Mouse (Mus musculus) embryo, embryonic 11 days (tissue): Measurements from ENCODE around the gene Ggact.

Source experiments
- DNase-seq: peaks from one replicate; pipeline ENCODE4 v3.0.0-alpha.2; 2015

The Ggact gene

GRCm38 (mm10) chr14:122898550-122898949 is 15.0 kb downstream of the Ggact start:
- no peak for DNase-seq

- no peak for DNase-seq
Observed at GRCm38 (mm10) chr14:122896106-122896505, 17.5 kb downstream of the Ggact start.

GRCm38 (mm10) chr14:122891470-122891968 is 22.0 kb downstream of the Ggact start:
- DNase-seq, result no peak

- no peak for DNase-seq
Observed at GRCm38 (mm10) chr14:122888480-122888872, 25.1 kb downstream of the Ggact start.

- DNase-seq, result no peak
Observed at GRCm38 (mm10) chr14:122887702-122888479, 25.7 kb downstream of the Ggact start.

- no peak for DNase-seq
Observed at GRCm38 (mm10) chr14:122887278-122887677, 26.3 kb downstream of the Ggact start.

GRCm38 (mm10) chr14:122885893-122886292 is 27.7 kb downstream of the Ggact start:
- DNase-seq, result no peak

- DNase-seq, result no peak
Observed at GRCm38 (mm10) chr14:122883821-122884584, 29.6 kb downstream of the Ggact start.

GRCm38 (mm10) chr14:122883410-122883806 is 30.1 kb downstream of the Ggact start:
- no peak for DNase-seq

- no peak for DNase-seq
Observed at GRCm38 (mm10) chr14:122882795-122883409, 30.7 kb downstream of the Ggact start.

GRCm38 (mm10) chr14:122882201-122882639 is 31.3 kb downstream of the Ggact start:
- DNase-seq, result no peak

- no peak for DNase-seq
Observed at GRCm38 (mm10) chr14:122881699-122882098, 31.9 kb downstream of the Ggact start.

GRCm38 (mm10) chr14:122880291-122880690 is 33.3 kb downstream of the Ggact start:
- DNase-seq, result no peak

GRCm38 (mm10) chr14:122877787-122878186 is 35.8 kb downstream of the Ggact start:
- no peak for DNase-seq

GRCm38 (mm10) chr14:122876723-122877122 is 36.8 kb downstream of the Ggact start:
- DNase-seq, result no peak

- peak; percentile 86 for DNase-seq
Observed at GRCm38 (mm10) chr14:122876163-122876562, 37.4 kb downstream of the Ggact start.

GRCm38 (mm10) chr14:122875636-122876035 is 37.9 kb downstream of the Ggact start:
- DNase-seq, result no peak

- no peak for DNase-seq
Observed at GRCm38 (mm10) chr14:122875056-122875455, 38.5 kb downstream of the Ggact start.

GRCm38 (mm10) chr14:122872612-122873011 is 40.9 kb downstream of the Ggact start:
- DNase-seq, result no peak

GRCm38 (mm10) chr14:122871841-122872580 is 41.5 kb downstream of the Ggact start:
- no peak for DNase-seq

GRCm38 (mm10) chr14:122869831-122870230 is 43.7 kb downstream of the Ggact start:
- DNase-seq, result no peak

GRCm38 (mm10) chr14:122867531-122868285 is 45.8 kb downstream of the Ggact start:
- DNase-seq, result no peak
